Mouse (Mus musculus): ENCODE measurements around the gene Ccnd1.
A peak's percentile ranks its signal among the peaks of the same experiment; 100 is the strongest.
"Not testable (repeated sequence)": the region's sequence is repeated elsewhere in the genome, so short reads cannot be mapped to it uniquely, and the experiment has no call there.

Gene Ccnd1

GRCm38 (mm10) chr7:144907793-144908192, 31.9 kb downstream of the Ccnd1 start:
- DNase-seq (ENCODE audit: low spot score in 2 of 2): no peak

GRCm38 (mm10) chr7:144906708-144907397, 32.9 kb downstream of the Ccnd1 start:
- DNase-seq (ENCODE audit: low spot score in 2 of 2): peak in 1 of 2 experiments; percentile 33

GRCm38 (mm10) chr7:144905514-144905913, 34.2 kb downstream of the Ccnd1 start:
- DNase-seq (ENCODE audit: low spot score in 2 of 2): not testable (repeated sequence)

GRCm38 (mm10) chr7:144898506-144898905, 41.2 kb downstream of the Ccnd1 start:
- no peak for DNase-seq (ENCODE audit: low spot score in 2 of 2)

- DNase-seq (ENCODE audit: low spot score in 2 of 2): no peak
Observed at GRCm38 (mm10) chr7:144896294-144897218, 43.2 kb downstream of the Ccnd1 start, which contains the start of gene Fgf15. TSS of gene Fgf15 (plus strand) at chr7:144896531.

GRCm38 (mm10) chr7:144895305-144896111, 44.2 kb downstream of the Ccnd1 start:
- DNase-seq (ENCODE audit: low spot score in 2 of 2): peak; percentile 36 to 76

- no peak for DNase-seq (ENCODE audit: low spot score in 2 of 2)
Observed at GRCm38 (mm10) chr7:144894706-144895105, 45.0 kb downstream of the Ccnd1 start.

- no peak for DNase-seq (ENCODE audit: low spot score in 2 of 2)
Observed at GRCm38 (mm10) chr7:144894191-144894590, 45.5 kb downstream of the Ccnd1 start.

GRCm38 (mm10) chr7:144892322-144892721, 47.4 kb downstream of the Ccnd1 start:
- no peak for DNase-seq (ENCODE audit: low spot score in 2 of 2)

GRCm38 (mm10) chr7:144891863-144892262, 47.9 kb downstream of the Ccnd1 start:
- no peak for DNase-seq (ENCODE audit: low spot score in 2 of 2)

- not testable (repeated sequence) for DNase-seq (ENCODE audit: low spot score in 2 of 2)
Observed at GRCm38 (mm10) chr7:144890661-144891060, 49.1 kb downstream of the Ccnd1 start.

- no peak for DNase-seq (ENCODE audit: low spot score in 2 of 2)
Observed at GRCm38 (mm10) chr7:144888564-144889299, 51.0 kb downstream of the Ccnd1 start.

- DNase-seq (ENCODE audit: low spot score in 2 of 2): no peak
Observed at GRCm38 (mm10) chr7:144887672-144888071, 52.1 kb downstream of the Ccnd1 start.

GRCm38 (mm10) chr7:144883106-144883505, 56.6 kb downstream of the Ccnd1 start:
- no peak for DNase-seq (ENCODE audit: low spot score in 2 of 2)

Data from urinary bladder, postnatal 4 days (tissue).